Mouse (Mus musculus): ENCODE measurements around the gene Tom1l1. TPM values are rescaled to one million over a fixed set of nuclear protein-coding genes. Genes with fewer than 3 reads are reported as not detected.
"Not testable (repeated sequence)": the region's sequence is repeated elsewhere in the genome, so short reads cannot be mapped to it uniquely, and the experiment has no call there.

Gene Tom1l1
- 10 to 100 TPM; 43.6 to 57.7 TPM for total RNA-seq (2021)
- 3.8 and 7.8 TPM in 2 replicates for polyA plus RNA-seq (2012; rRNA removed)
- long read RNA-seq, full-length matches to known transcripts: 18 of 23 reads
- long read RNA-seq, partial matches to known transcripts: 2 of 23 reads
- long read RNA-seq, other reads (novel, unspliced or antisense): 3 of 23 reads

DNA sequence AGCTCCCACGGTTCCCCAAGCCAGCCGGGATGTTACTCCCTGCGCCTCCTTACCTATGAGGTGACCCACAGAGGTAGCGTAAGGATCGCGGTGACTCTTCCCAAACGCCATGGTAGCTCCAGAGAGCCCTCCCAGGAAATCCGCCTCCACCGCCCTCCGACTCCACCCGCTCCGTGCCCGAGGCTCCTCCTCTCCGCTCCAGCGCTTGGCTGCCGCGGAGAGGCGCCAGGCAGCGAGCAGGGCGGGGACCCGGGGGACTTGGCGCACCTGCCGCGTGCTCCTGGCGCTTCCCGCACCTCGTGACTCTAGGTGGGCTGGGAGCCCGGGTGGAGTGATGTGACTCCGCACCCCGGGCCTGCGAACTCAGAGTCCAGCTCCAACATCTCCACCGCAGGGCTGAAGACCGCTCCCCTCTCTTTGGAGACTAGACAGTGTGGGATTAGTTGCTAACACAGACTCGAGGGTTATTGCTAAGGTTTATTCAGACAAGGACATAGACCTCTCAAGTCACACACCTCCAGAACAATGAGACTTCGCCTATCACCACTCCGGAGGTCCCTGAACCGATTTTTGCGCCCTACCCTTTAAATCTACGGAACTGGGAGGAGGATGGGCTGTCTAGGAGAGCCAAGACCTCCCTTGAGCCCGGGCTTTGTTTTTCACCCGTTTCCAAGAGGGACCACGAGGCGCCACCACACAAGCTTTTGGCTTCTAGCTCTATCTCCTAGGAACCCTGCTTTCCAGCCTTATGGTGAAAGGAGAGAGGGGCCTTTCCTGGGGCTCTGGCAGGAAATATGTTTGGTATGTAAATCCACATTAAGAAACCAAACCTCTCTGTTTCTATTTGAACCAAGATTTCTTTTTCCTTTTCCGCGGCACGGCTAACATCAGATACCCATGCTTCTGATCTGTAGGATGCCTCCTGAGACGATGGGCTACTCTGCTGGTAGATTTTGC, at the start of gene Tom1l1:
Gene Tom1l1 (minus strand): TSS at position 907 of the 957 bp plus-strand sequence.
- peak; percentile 91 for DNase-seq

DNA sequence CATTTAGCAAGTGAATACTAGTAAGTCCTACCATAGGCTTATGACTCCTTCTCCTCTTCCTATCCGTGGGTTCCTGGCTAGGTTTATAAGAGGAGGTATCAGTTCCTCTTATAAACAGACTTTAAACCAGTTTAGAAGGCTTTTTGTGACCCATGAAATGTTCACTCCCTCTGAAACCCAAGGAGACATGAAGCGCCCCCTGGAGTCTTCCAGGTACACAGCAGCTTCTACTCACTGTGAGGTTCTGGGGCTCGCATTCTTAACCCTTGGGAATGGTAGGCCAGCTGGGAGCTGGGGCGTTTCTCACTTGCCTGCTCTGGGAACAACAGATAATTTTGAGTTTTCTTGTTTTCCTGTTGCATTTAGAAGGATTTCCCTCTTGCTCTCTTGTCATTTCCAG, 45.4 kb upstream of the Tom1l1 start:
- no peak for DNase-seq

GRCm38 (mm10) chr11:90727354-90728125, 39.4 kb upstream of the Tom1l1 start:
- no peak for DNase-seq

GRCm38 (mm10) chr11:90726730-90727129, 38.6 kb upstream of the Tom1l1 start:
- no peak for DNase-seq

DNA sequence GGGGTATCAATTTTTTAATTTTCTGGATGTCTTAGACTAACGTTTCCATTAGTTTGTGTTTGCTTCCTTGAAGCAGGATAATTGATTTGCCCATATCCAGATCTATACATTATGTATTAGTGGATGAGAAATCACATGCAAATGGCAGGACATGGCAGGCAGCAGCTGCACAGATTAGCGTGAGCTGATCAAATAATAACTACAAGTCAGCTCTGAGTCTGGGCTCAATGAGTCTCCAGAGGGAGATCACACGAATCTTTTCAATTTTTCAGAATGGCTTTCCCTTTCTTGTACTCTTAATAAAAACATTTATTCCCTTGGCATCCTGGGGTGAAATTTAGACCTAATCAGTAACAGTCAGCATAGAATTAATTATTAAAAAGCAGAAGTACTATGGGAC, 34.1 kb upstream of the Tom1l1 start:
- no peak for DNase-seq

- DNase-seq: no peak
Measured at GRCm38 (mm10) chr11:90717719-90718118, 29.6 kb upstream of the Tom1l1 start.

DNA sequence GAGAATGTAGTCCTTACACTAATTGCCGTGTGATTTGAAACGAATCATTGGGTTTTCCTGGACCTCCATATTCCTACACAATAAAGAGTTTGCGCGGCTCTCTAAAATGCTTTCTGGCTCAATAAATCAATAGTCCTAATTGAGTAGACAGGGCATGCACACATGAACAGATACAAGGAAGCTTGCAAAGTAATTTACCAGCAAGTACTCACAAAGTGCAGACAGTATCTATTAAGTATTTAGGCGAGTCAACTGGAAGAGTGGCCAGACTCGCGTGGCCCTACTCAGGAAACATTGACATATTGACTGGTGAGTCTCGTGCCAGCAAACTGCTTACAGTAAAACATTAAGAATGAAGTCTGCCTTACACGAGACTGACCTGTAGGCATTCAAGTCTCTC, 23.4 kb upstream of the Tom1l1 start:
- DNase-seq: no peak

- DNase-seq: not testable (repeated sequence)
Measured at GRCm38 (mm10) chr11:90707134-90707533, 19.0 kb upstream of the Tom1l1 start.

- DNase-seq: peak; percentile 67
Measured at GRCm38 (mm10) chr11:90697480-90698240, 9.5 kb upstream of the Tom1l1 start.

DNA sequence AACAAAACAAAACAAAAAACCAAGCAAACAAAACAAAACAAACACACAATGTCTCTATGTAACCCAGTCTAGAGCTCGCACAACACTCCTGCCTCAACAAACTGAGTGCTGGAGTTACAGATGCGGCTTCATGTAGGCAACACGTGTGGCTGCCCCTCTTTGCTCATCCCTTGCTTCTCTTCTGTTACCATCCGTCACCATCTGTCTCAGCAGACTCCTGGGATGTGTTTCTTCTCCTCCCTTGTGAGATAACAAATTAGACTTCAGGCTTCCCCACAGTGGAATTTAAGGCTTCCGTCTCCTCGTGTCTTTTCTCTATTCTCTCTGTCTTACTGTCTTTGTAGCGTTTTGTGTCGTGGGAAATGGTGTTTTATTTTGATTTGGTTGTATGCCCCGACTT, 7.6 kb upstream of the Tom1l1 start:
- no peak for DNase-seq

DNA sequence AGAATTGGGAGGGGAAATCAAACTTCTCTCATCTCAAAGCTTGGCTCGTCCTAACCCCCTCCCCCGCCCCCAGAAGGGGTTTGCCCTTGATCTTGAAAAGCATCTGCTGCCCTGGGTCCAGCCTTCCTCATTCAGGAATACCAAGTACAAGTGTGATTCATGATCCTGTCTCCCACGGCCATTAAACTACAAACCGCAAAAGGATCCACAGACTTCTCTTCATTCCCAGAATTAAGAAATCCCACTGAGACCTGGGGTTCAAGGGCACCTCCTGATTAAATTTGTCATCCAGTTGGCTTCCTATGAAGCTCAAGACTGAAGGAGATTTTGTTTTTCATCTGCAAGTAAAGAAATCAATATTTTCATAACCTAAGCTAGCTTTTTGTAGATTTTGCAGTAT, 6.0 kb upstream of the Tom1l1 start:
- no peak for DNase-seq

- no peak for DNase-seq
Measured at GRCm38 (mm10) chr11:90690361-90690760, 2.2 kb upstream of the Tom1l1 start.

DNA sequence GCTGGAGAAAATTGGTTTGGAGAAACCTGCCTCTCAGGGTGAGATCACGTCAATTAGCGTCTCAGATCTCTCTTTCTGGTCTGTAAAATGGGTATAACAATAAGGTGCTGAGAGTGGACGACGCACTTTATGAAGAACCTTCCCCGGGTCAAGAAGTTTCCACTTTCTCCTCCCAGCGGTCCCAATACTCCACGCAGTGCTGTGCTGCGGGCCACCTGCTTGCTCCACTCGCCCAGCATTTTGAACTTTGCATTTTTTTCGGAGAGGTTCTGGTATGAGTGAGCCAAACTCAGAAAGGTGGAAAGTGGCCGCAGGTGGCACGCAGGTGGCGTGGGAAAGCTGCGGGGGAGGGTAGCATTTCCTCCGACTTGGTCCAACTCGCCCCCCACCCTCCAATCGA, 1.1 kb downstream of the Tom1l1 start:
- no peak for DNase-seq

DNA sequence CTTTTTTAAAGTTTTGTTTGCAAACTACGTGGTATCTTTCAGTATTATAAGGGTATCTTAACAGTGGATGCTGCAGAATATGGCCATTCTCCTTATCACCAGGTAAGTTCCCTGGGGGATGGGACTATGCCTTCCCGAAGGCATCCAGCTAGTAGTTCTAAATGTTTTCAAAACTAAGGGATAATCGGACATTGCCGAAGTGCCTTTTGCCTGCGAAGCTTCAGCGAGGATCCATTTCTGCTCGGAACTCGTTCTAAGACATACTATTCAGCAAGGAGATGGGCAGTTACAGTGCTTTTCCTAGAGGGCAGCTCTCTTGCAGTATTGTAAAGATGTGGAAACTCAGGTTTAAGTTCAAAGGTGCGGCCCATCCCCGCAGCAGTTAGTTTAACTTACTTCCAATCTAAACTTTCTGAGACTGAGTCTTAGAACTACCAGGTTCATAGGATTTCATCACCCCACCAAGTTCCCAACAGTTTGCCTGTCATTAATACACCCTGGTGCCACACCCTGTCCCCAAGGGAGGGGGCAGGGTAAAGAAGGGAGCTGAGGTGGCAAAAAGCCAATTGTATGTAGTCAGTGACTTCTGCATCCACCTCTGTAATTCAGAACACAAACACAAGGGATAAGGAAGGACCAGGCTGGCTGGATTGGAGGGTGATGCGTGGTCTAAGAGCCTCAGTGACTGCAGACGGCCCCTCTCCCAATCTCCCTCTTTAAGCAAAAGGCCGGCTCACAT, 1.7 kb downstream of the Tom1l1 start:
- peak; percentile 24 for DNase-seq

DNA sequence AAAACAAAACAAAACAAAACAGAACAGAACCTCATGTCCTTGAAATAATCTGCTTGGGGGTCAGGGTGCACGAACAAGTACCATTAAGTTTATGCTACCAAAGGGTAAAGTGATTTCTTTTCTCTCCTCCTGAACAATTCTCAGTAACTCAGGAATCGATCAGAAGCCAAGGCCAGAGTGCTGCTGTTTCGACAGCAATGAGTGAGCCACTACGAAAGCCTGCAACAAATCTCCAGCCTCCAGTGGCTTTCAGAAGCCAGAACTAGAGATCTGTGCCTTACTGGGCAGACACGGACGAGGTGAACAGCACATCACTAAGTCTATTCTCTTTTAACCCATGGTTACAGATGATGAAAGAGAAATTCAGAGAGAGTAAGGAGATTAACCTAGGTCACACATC, 3.0 kb downstream of the Tom1l1 start:
- DNase-seq: peak; percentile 46

- no peak for DNase-seq
Measured at GRCm38 (mm10) chr11:90684765-90685164, 3.4 kb downstream of the Tom1l1 start.

DNA sequence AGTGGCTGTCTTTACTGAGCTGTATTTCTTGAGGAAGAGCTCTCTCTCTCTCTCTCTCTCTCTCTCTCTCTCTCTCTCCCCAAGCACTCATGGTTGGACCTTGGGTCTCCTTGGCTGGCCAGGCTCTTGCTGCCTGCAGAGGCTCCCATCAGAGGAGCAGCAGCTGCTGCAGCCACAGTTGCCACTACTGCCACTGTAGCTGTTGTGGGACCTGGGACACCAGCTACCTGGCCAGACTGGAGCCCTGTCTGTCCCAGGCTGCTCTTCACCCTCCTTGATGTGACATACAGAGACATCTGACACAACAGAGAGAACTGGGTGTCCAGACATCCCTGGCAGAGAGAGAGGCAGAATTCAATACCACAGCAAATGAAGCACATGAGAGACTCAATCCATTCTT, 7.0 kb downstream of the Tom1l1 start:
- DNase-seq: no peak

- no peak for DNase-seq
Measured at GRCm38 (mm10) chr11:90678582-90678981, 9.6 kb downstream of the Tom1l1 start.

DNA sequence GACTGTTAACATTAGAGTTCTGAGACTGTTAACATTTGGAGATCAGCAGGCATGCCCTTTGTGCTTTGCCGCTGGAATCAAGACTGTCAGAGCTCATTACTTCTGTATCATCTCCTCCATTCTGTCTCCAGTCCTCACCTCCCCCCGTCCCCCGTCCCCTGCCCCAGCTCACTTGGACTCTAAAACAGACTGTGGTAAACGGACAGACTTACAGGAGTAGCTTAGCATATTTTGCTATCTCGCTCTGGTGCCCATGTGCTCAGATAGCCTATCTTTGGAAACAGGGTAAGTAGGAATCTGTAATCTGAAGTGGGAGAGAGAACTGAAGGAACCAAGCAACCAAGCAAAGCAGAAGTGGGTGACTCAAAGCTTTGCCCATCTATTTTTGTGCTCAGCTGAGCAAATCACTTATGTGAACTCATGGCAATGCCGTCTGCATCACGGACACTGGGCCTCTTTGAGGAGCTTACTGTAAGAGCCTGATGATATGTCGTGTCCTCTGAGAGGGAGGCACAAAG, 10.3 kb downstream of the Tom1l1 start:
- no peak for DNase-seq

DNA sequence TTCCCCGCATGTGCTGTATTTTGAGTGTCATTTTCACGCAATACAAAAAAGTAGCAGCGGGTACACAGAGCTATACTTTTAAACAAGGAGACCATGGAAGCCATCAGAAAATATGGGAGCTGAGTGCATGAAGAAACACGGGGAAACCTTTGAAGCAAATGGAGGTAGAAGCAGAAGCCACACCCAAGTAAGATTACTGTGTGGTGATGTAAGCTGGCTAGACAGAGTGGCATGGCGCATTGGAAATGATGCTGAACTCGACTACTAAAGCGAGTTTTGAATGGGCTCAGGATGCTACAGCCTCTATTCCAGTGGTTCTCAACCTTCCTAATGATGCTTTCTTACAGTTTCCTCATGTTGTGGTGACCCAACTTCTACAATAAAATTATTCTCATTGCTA, 11.1 kb downstream of the Tom1l1 start:
- DNase-seq: no peak

Data from adrenal gland, adult 2 months (tissue).